Mouse (Mus musculus): ENCODE measurements around the gene Tyw3. TPM values are rescaled to one million over a fixed set of nuclear protein-coding genes. Genes with fewer than 3 reads are reported as not detected.

The Tyw3 gene
- 3.8 and 4.1 TPM in 2 replicates for polyA plus RNA-seq (2012)

GRCm38 (mm10) chr3:154596934-154597554, at the start of gene Tyw3:
Gene Tyw3, minus strand, starts transcription at chr3:154597104.

GRCm38 (mm10) chr3:154596488-154596933, 393 bp downstream of the Tyw3 start, which contains the start of gene Cryz:
Gene Cryz, plus strand, starts transcription at chr3:154596711.

Other genes with a start within 250 kb of the Tyw3 start
- 1.0 TPM in 2 replicates for gene Cryz, start 393 bp downstream of the Tyw3 start, polyA plus RNA-seq (2012)
- gene Erich3, start 66.8 kb upstream of the Tyw3 start, polyA plus RNA-seq (2012), result not detected in 2 replicates